Mouse (Mus musculus): ENCODE data around the gene Epb41l2.

- no peak for TF ChIP-seq POLR2A (IDR thresholded peaks at IDR 0.05; ENCODE audit: extremely low read depth, insufficient read depth, low read length)
- TF ChIP-seq CTCF (IDR thresholded peaks at IDR 0.05; ENCODE audit: extremely low read depth, insufficient read depth, low read length) = no peak
Measured at GRCm38 (mm10) chr10:25313856-25314584, 45.6 kb upstream of the Epb41l2 start.
